In the genomic region with DNA sequence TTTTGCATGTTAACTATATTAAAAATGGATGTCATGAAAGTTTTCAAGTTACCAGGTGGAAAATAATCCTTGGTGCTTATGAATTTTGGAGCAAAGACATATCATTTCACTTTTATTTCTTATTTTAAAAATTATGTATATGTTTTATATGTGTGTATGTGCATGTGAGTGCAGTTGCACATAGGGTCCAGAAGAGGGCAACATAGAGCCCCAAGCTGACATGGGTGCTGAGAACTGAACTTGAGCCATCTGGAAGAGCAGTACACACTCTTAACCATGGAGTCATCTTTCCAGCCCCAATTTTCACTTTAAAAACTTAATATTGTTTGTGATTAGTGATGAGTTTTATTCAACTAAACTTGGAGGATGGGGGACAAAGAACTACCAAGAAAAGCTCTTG, we compare ENCODE assay signal across 26 mouse cellular contexts.
DNase-seq lines count a peak whose midpoint lies in the region; ATAC-seq and TF ChIP-seq lines count a peak whose summit lies in the region.
"Had no signal": no experiment of that assay in that cellular context is flagged by ENCODE, and none has a peak within 500 bp of the region (broad histone marks: within the 10 kb centered on the region; RNA-seq: fewer than 3 reads in every experiment).

No protein-coding gene starts in this region.

- H3K9me3 ChIP-seq in liver, postnatal 0 days (ENCODE audit: low read length) = no peaks in the 10 kb centered on the region; the same call in 1 of the 2 replicates
- H3K9me3 ChIP-seq in E14TG2a.4 (ENCODE audit: low read length) = peaks cover 7% of the 10 kb centered on the region; the same call in 1 of the 2 replicates
- no peaks in the 10 kb centered on the region for H3K9me3 ChIP-seq in ES-Bruce4 (replicated peaks; ENCODE audit: control insufficient read depth, insufficient read depth, low read length, poor library complexity, severe bottlenecking)
- H3K9me3 ChIP-seq: hindbrain, embryonic 15.5 days; kidney, embryonic 15.5 days; liver, embryonic 15.5 days had no signal

- no peak for TF ChIP-seq POLR2A in liver, adult 2 months (IDR thresholded peaks at IDR 0.05; ENCODE audit: extremely low read depth, insufficient read depth, low read length)
- TF ChIP-seq POLR2A in ES-Bruce4 (IDR thresholded peaks at IDR 0.05; ENCODE audit: insufficient read depth, low read length) = no peak

- H3K4me3 ChIP-seq in liver, adult 2 months (ENCODE audit: insufficient read depth, low read depth, low read length) = no peak overlapping the region
- no peak overlapping the region for H3K4me3 ChIP-seq in liver, postnatal 0 days (ENCODE audit: low read depth, low read length)
- H3K4me3 ChIP-seq in E14TG2a.4 (replicated peaks; ENCODE audit: low read length) (no peak overlapping the region), ES-Bruce4 (ENCODE audit: low read depth, low read length) (no peak overlapping the region)
- H3K4me3 ChIP-seq in left cerebral cortex, adult 2 months = no peak overlapping the region
- H3K4me3 ChIP-seq: forebrain, embryonic 13.5 days; hindbrain, embryonic 15.5 days; kidney, embryonic 15.5 days; liver, embryonic 15.5 days; megakaryocyte, embryonic 14.5 days; midbrain, embryonic 12.5 days had no signal

- no peaks in the 10 kb centered on the region for H3K4me1 ChIP-seq in liver, adult 2 months (ENCODE audit: control insufficient read depth, insufficient read depth, low read length)
- H3K4me1 ChIP-seq in liver, postnatal 0 days (ENCODE audit: insufficient read depth) = no peaks in the 10 kb centered on the region
- no peaks in the 10 kb centered on the region for H3K4me1 ChIP-seq in E14TG2a.4 (replicated peaks; ENCODE audit: low read depth, low read length)
- no peaks in the 10 kb centered on the region for H3K4me1 ChIP-seq in ES-Bruce4 (ENCODE audit: control insufficient read depth, insufficient read depth, low read length)
- H3K4me1 ChIP-seq: forebrain, embryonic 13.5 days; hindbrain, embryonic 15.5 days; kidney, embryonic 15.5 days; liver, embryonic 15.5 days; megakaryocyte, embryonic 14.5 days; midbrain, embryonic 12.5 days had no signal

- H3K79me2 ChIP-seq in liver, adult 2 months (ENCODE audit: control insufficient read depth, insufficient read depth, low read length) = no peaks in the 10 kb centered on the region

- peak; percentile 5; the same call in 1 of the 2 replicates for TF ChIP-seq CTCF in liver, adult 2 months (IDR thresholded peaks at IDR 0.05; ENCODE audit: low read depth, low read length)
- no peak for TF ChIP-seq CTCF in liver, postnatal 0 days (IDR thresholded peaks at IDR 0.05; ENCODE audit: low read depth)
- TF ChIP-seq CTCF in E14TG2a.4 (conservative IDR thresholded peaks at IDR 0.05; ENCODE audit: low read length) (peak; percentile 62), ES-Bruce4 (IDR thresholded peaks at IDR 0.05; ENCODE audit: low read depth, low read length) (peak; percentile 14)
- TF ChIP-seq CTCF in left cerebral cortex, adult 2 months (IDR thresholded peaks at IDR 0.05) = no peak; the same call in 1 of the 2 replicates

- H3K4me2 ChIP-seq in liver, postnatal 0 days (ENCODE audit: low read depth, low read length) = no peak overlapping the region
- H3K4me2 ChIP-seq: forebrain, embryonic 13.5 days; heart, embryonic 11.5 days; hindbrain, embryonic 15.5 days; kidney, embryonic 15.5 days; liver, embryonic 15.5 days; midbrain, embryonic 12.5 days had no signal

- no peak for TF ChIP-seq EP300 in liver, postnatal 0 days (IDR thresholded peaks at IDR 0.05; ENCODE audit: low read depth)
- no peak for TF ChIP-seq EP300 in ES-Bruce4 (IDR thresholded peaks at IDR 0.05; ENCODE audit: insufficient read depth, low read depth, low read length)

- H3K27ac ChIP-seq in liver, adult 2 months (replicated peaks; ENCODE audit: insufficient read depth, low read depth, low read length) = no peak overlapping the region
- no peak overlapping the region for H3K27ac ChIP-seq in liver, postnatal 0 days (ENCODE audit: low read depth)
- H3K27ac ChIP-seq in ES-Bruce4 (ENCODE audit: insufficient read depth, low read length) = no peak overlapping the region
- H3K27ac ChIP-seq in left cerebral cortex, adult 2 months = no peak overlapping the region
- H3K27ac ChIP-seq: forebrain, embryonic 13.5 days; hindbrain, embryonic 15.5 days; kidney, embryonic 15.5 days; liver, embryonic 15.5 days; midbrain, embryonic 12.5 days had no signal

- no peaks in the 10 kb centered on the region for H3K27me3 ChIP-seq in liver, adult 2 months (ENCODE audit: control insufficient read depth, insufficient read depth, low read length)
- H3K27me3 ChIP-seq in liver, postnatal 0 days (ENCODE audit: insufficient read depth, low read length) = no peaks in the 10 kb centered on the region
- no peaks in the 10 kb centered on the region for H3K27me3 ChIP-seq in E14TG2a.4 (ENCODE audit: insufficient read depth, low read length)
- H3K27me3 ChIP-seq in ES-Bruce4 (ENCODE audit: control insufficient read depth, insufficient read depth, low read length, poor library complexity, severe bottlenecking) = no peaks in the 10 kb centered on the region
- H3K27me3 ChIP-seq: forebrain, embryonic 13.5 days; hindbrain, embryonic 15.5 days; kidney, embryonic 15.5 days; liver, embryonic 15.5 days; megakaryocyte, embryonic 14.5 days; midbrain, embryonic 12.5 days had no signal

- ATAC-seq in liver, postnatal 0 days = no peak
- ATAC-seq: forebrain, embryonic 13.5 days had no signal

- H3K9ac ChIP-seq in liver, adult 2 months (ENCODE audit: low read depth, low read length) = no peak overlapping the region
- H3K9ac ChIP-seq in liver, postnatal 0 days (replicated peaks) = no peak overlapping the region
- no peak overlapping the region for H3K9ac ChIP-seq in ES-Bruce4 (ENCODE audit: low read depth, poor library complexity, severe bottlenecking)
- H3K9ac ChIP-seq: forebrain, embryonic 13.5 days; hindbrain, embryonic 15.5 days; kidney, embryonic 15.5 days; liver, embryonic 15.5 days; midbrain, embryonic 12.5 days had no signal

- intact Hi-C loops in left cerebral cortex, adult 2 months (cut with DNase I) = no loop called here

- DNase-seq in liver, adult 2 months (ENCODE audit: extremely low read depth, low read depth, low spot score) = no peak
- no peak for DNase-seq in liver, postnatal 0 days
- peak; percentile 26 for DNase-seq in ZHBTc4 (ENCODE audit: low read depth, low spot score)
- no peak for DNase-seq in retina, postnatal 1 day
- no peak for DNase-seq in left cerebral cortex, adult 2 months (ENCODE audit: extremely low spot score in 1 of 2, low spot score in 2 of 2)
- DNase-seq: adrenal gland, adult 8-10 months; B cell, adult 2 months; cerebellum, adult 11 months; cerebellum, adult 9-10 months; cerebellum, postnatal 36 days; gastrocnemius, postnatal 14 days; heart, postnatal 4 days; kidney, adult 18-20 months; kidney, postnatal 25 days; left cerebral cortex, postnatal 4 days; lung, postnatal 4 days; right cerebral cortex, postnatal 25 days had no signal

- H3K36me3 ChIP-seq in liver, adult 2 months (ENCODE audit: control insufficient read depth, insufficient read depth, low read length) = no peaks in the 10 kb centered on the region
- no peaks in the 10 kb centered on the region for H3K36me3 ChIP-seq in liver, postnatal 0 days (replicated peaks; ENCODE audit: insufficient read depth, low read length)
- H3K36me3 ChIP-seq in E14TG2a.4 (ENCODE audit: insufficient read depth, low read length) (no peaks in the 10 kb centered on the region), ES-Bruce4 (ENCODE audit: control insufficient read depth, insufficient read depth, low read length, poor library complexity, severe bottlenecking) (no peaks in the 10 kb centered on the region)
- H3K36me3 ChIP-seq: hindbrain, embryonic 15.5 days; kidney, embryonic 15.5 days; liver, embryonic 15.5 days; midbrain, embryonic 12.5 days had no signal

Comparison
In these comparisons a context has a peak if more than half of its experiments do, and no peak if none do; other contexts are left out.
1. CTCF ChIP-seq: peak in liver, adult 2 months (single experiment), E14TG2a.4 (single experiment) and ES-Bruce4 (single experiment); none in liver, postnatal 0 days (single experiment) and left cerebral cortex, adult 2 months (single experiment).